In the genomic region with DNA sequence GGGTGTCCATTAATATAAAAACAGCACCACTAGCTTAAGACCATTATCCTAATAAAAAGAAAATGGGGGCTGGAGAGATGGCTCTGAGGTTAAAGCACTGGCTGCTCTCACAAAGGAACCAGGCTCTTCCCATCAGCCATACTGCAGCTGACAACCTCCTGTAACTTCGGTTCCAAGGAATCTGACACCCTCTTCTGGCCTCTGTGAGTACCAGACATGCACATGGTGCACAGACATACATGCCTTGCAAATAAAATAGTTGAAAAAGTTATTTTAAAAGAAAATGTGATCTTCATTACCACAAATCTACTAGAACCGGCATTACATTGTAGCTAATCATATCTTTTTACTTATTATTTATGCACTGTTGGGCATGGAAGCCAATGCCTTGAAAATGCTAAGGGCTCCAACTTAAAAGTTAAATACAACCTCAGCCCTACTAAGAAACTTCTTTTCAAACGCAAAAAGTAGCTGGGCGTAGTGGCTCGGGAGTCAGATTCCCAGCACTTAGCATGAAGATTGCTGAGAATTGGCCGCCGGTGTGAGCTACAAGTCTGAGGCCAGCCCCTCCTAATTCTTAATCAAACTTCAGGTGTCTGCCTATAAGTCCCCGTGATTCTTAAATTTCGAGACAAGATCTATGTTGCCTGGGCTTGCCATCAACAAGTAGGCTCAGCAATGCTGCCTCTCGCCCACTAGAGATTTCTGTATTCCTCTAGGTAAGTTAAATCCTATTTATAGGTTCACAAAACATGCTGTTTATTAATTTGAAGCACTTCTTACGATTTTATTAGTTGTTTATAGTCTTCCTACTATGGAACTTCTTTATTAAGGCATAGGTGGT, we compare ENCODE assay signal across 8 mouse cellular contexts. TPM values are rescaled to one million over a fixed set of nuclear protein-coding genes. Genes with fewer than 3 reads are reported as not detected.
DNase-seq lines count a peak whose midpoint lies in the region; ATAC-seq and TF ChIP-seq lines count a peak whose summit lies in the region.

No protein-coding gene starts in this region.

- TF ChIP-seq CTCF in brain, embryonic 14.5 days (IDR thresholded peaks at IDR 0.05; ENCODE audit: borderline replicate concordance, extremely low read depth, insufficient read depth, insufficient read length) = peak; percentile 41; the same call in 1 of the 2 replicates

- H3K4me1 ChIP-seq in lung, embryonic 15.5 days = peaks cover 8% of the 10 kb centered on the region
- peaks cover 16% of the 10 kb centered on the region for H3K4me1 ChIP-seq in hindbrain, embryonic 10.5 days (replicated peaks)

- no peak for ATAC-seq in lung, embryonic 15.5 days (ENCODE audit: borderline replicate concordance, extremely low read depth, low FRiP score, low TSS enrichment)
- peak; percentile 35 for ATAC-seq in megakaryocyte progenitor cell, adult 5-6 weeks (replicated peaks; ENCODE audit: poor library complexity)

- H3K9ac ChIP-seq in lung, embryonic 15.5 days = peak overlapping the region; percentile 61

- intact Hi-C loops in left cerebral cortex, postnatal 10 days (cut with DNase I) = loop anchor here (2.0 to 10.0 kb wide), 2 partner anchors 73 to 295 kb away; a partner anchor contains a TSS
- intact Hi-C loops in left cerebral cortex, postnatal 14 days (cut with DNase I) = loop anchor here (1.0 to 10.0 kb wide), 2 partner anchors 72 to 295 kb away; a partner anchor contains a TSS

- peak overlapping the region; percentile 68 for H3K4me3 ChIP-seq in lung, embryonic 15.5 days
- peak overlapping the region; percentile 72 for H3K4me3 ChIP-seq in hindbrain, embryonic 10.5 days

- no peaks in the 10 kb centered on the region for H3K36me3 ChIP-seq in lung, embryonic 15.5 days
- H3K36me3 ChIP-seq in hindbrain, embryonic 10.5 days = no peaks in the 10 kb centered on the region

- no peaks in the 10 kb centered on the region for H3K9me3 ChIP-seq in lung, embryonic 15.5 days
- H3K9me3 ChIP-seq in hindbrain, embryonic 10.5 days = no peaks in the 10 kb centered on the region

- peak overlapping the region; percentile 85 for H3K4me2 ChIP-seq in lung, embryonic 15.5 days

- H3K27me3 ChIP-seq in lung, embryonic 15.5 days = no peaks in the 10 kb centered on the region
- no peaks in the 10 kb centered on the region for H3K27me3 ChIP-seq in hindbrain, embryonic 10.5 days (ENCODE audit: insufficient read depth, poor library complexity, severe bottlenecking)

- WGBS in lung, embryonic 15.5 days = 24% methylated on average over 11 of the region's 11 CpGs
- WGBS in hindbrain, embryonic 10.5 days = 29% methylated on average over 11 of the region's 11 CpGs

- H3K27ac ChIP-seq in lung, embryonic 15.5 days = no peak overlapping the region
- peak overlapping the region; percentile 91 for H3K27ac ChIP-seq in hindbrain, embryonic 10.5 days

- no peak for DNase-seq in lung, postnatal 4 days
- DNase-seq in brain, embryonic 14.5 days (ENCODE audit: low read depth) = peak; percentile 80
- peak; percentile 26 for DNase-seq in hindbrain, embryonic 10.5 days (ENCODE audit: low spot score)
- DNase-seq in left cerebral cortex, postnatal 10 days (ENCODE audit: extremely low spot score in 1 of 2, low spot score in 2 of 2) = no peak
- DNase-seq in layer of hippocampus, postnatal 36 days = no peak
- DNase-seq in left cerebral cortex, postnatal 14 days (ENCODE audit: low spot score in 2 of 2) = no peak

- no peak for TF ChIP-seq POLR2A in brain, embryonic 14.5 days (IDR thresholded peaks at IDR 0.05; ENCODE audit: borderline replicate concordance, extremely low read depth, insufficient read depth, insufficient read length, poor library complexity, severe bottlenecking)

RNA-seq across cellular contexts. Expression of a gene that starts 1.2 kb away (rescaled TPM):
- polyA plus RNA-seq in lung, embryonic 15.5 days (2015; fragmentation: Nextera tagmentation; extraction: Ambion mirVana) = 5.7 and 9.7 TPM in 2 replicates
- polyA plus RNA-seq in brain, embryonic 14.5 days (2012; rRNA removed) = 6.5 and 7.6 TPM in 2 replicates
- 3.0 and 5.2 TPM in 2 replicates for polyA plus RNA-seq in hindbrain, embryonic 10.5 days (2016; fragmentation: Nextera tagmentation; extraction: Ambion mirVana)
- total RNA-seq in megakaryocyte progenitor cell, adult 5-6 weeks (2015) = 2.9 and 5.3 TPM in 2 replicates
- total RNA-seq in megakaryocyte progenitor cell, adult 5-6 weeks (2017) = 2.0 and 4.1 TPM in 2 replicates
- 10 to 100 TPM; 22.1 to 25.0 TPM for total RNA-seq in left cerebral cortex, postnatal 10 days (2021)
- total RNA-seq in layer of hippocampus, postnatal 36 days (2021) = 10 to 100 TPM; 27.9 to 30.8 TPM
- 10 to 100 TPM; 19.5 to 25.9 TPM for total RNA-seq in left cerebral cortex, postnatal 14 days (2021)

RNA-seq across cellular contexts. Expression of a gene that starts 6.6 kb away (rescaled TPM):
- polyA plus RNA-seq in lung, embryonic 15.5 days (2015; fragmentation: Nextera tagmentation; extraction: Ambion mirVana) = 603 and 672 TPM in 2 replicates
- polyA plus RNA-seq in brain, embryonic 14.5 days (2012; rRNA removed) = 711 and 924 TPM in 2 replicates
- polyA plus RNA-seq in hindbrain, embryonic 10.5 days (2016; fragmentation: Nextera tagmentation; extraction: Ambion mirVana) = 626 and 627 TPM in 2 replicates
- total RNA-seq in megakaryocyte progenitor cell, adult 5-6 weeks (2015) = 458 and 490 TPM in 2 replicates
- total RNA-seq in megakaryocyte progenitor cell, adult 5-6 weeks (2017) = 506 and 582 TPM in 2 replicates
- 100 to 1,000 TPM; 326 to 345 TPM for total RNA-seq in left cerebral cortex, postnatal 10 days (2021)
- total RNA-seq in layer of hippocampus, postnatal 36 days (2021) = 100 to 1,000 TPM; 264 to 281 TPM
- 100 to 1,000 TPM; 276 TPM for total RNA-seq in left cerebral cortex, postnatal 14 days (2021)

RNA-seq across cellular contexts. Expression of a gene that starts 42.7 kb away (rescaled TPM):
- polyA plus RNA-seq in lung, embryonic 15.5 days (2015; fragmentation: Nextera tagmentation; extraction: Ambion mirVana) = 149 and 200 TPM in 2 replicates
- polyA plus RNA-seq in brain, embryonic 14.5 days (2012; rRNA removed) = 5.8 and 14.6 TPM in 2 replicates
- polyA plus RNA-seq in hindbrain, embryonic 10.5 days (2016; fragmentation: Nextera tagmentation; extraction: Ambion mirVana) = 108 and 121 TPM in 2 replicates
- total RNA-seq in megakaryocyte progenitor cell, adult 5-6 weeks (2015) = 29.9 and 42.3 TPM in 2 replicates
- total RNA-seq in megakaryocyte progenitor cell, adult 5-6 weeks (2017) = 3.2 TPM in 2 replicates
- total RNA-seq in left cerebral cortex, postnatal 10 days (2021) = 10 to 100 TPM in 1 of 2 experiments, 1 to 10 TPM in 1; 9.7 to 10.2 TPM
- 1 to 10 TPM; 3.4 to 4.6 TPM for total RNA-seq in layer of hippocampus, postnatal 36 days (2021)
- 10 to 100 TPM in 1 of 2 experiments, 1 to 10 TPM in 1; 8.3 to 10.7 TPM for total RNA-seq in left cerebral cortex, postnatal 14 days (2021)

Comparison
In these comparisons a context has a peak if more than half of its experiments do, and no peak if none do; other contexts are left out.
1. DNase-seq: peak in brain, embryonic 14.5 days (single experiment) and hindbrain, embryonic 10.5 days (single experiment); none in lung, postnatal 4 days (0 of 2), left cerebral cortex, postnatal 10 days (0 of 2), layer of hippocampus, postnatal 36 days (0 of 2) and left cerebral cortex, postnatal 14 days (0 of 2).